Mouse (Mus musculus): Measurements from ENCODE around the gene Med20.

DNA sequence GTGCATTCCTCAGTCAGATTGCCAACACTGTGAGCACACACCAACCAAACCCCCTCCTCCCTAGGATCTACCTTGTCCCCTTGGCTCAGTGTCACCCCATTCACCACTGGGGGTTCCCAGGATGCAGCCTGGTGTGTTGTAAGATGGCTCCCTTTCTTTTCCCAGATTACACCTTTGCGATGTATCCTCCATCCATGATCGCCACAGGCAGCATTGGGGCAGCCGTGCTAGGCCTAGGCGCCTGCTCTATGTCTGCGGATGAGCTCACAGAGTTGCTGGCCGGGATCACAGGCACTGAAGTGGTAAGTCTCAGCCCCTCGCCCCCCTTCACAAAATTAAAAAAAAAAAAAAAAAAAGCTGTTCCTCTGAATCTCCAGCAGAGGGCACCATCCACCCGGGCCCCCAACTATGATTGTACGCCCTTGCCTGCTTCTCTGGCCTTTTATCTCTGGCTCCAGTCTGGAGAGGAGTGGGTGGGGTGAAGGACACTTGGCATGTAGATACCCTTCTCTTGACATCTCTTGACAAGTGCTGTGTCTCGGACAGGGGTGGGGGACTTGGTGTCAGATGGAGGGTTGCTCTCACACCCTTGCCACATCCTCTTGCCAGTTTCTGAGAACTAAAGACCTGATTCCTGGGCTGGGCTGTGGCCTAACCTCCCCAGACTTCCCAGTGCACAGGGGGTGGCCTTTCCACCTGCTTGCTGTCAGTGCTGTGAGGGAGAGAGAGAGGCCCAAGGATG is 13.4 kb upstream of the Med20 start:
- TF ChIP-seq POLR2A (IDR thresholded peaks at IDR 0.05; ENCODE audit: control insufficient read depth, low read depth, low read length) (no peak), CTCF (IDR thresholded peaks at IDR 0.05; ENCODE audit: control insufficient read depth, insufficient read depth, insufficient replicate concordance, low read depth, low read length) (no peak)
